Mouse (Mus musculus) forelimb bud, embryonic 11.5 days (tissue): ENCODE data around the gene Il17re.

Source experiments
- DNase-seq: peaks from one replicate; pipeline ENCODE4 v3.0.0-alpha.2; 2012; ENCODE audit warnings: low read depth, low spot score

The Il17re gene

GRCm38 (mm10) chr6:113443091-113443490 is 15.2 kb upstream of the Il17re start:
- no peak for DNase-seq

- no peak for DNase-seq
Measured at GRCm38 (mm10) chr6:113444207-113444965, 13.9 kb upstream of the Il17re start.

GRCm38 (mm10) chr6:113447639-113448038 is 10.6 kb upstream of the Il17re start:
- DNase-seq: no peak

GRCm38 (mm10) chr6:113451839-113452238 is 6.4 kb upstream of the Il17re start:
- no peak for DNase-seq

- DNase-seq: no peak
Measured at GRCm38 (mm10) chr6:113455007-113455406, 3.3 kb upstream of the Il17re start.

GRCm38 (mm10) chr6:113458635-113459034 is 351 bp downstream of the Il17re start:
- no peak for DNase-seq

GRCm38 (mm10) chr6:113464040-113464439 is 5.8 kb downstream of the Il17re start:
- no peak for DNase-seq

- no peak for DNase-seq
Measured at GRCm38 (mm10) chr6:113465602-113466001, 7.3 kb downstream of the Il17re start.

- DNase-seq: no peak
Measured at GRCm38 (mm10) chr6:113468512-113468911, 10.2 kb downstream of the Il17re start.

GRCm38 (mm10) chr6:113469021-113469420 is 10.7 kb downstream of the Il17re start:
- DNase-seq: peak; percentile 78

- peak; percentile 74 for DNase-seq
Measured at GRCm38 (mm10) chr6:113469432-113469831, 11.1 kb downstream of the Il17re start.

GRCm38 (mm10) chr6:113471297-113471936 is 13.1 kb downstream of the Il17re start, which contains the start of gene Il17rc:
TSS of gene Il17rc (plus strand) at chr6:113471427.
- DNase-seq: no peak

GRCm38 (mm10) chr6:113472061-113472460 is 13.8 kb downstream of the Il17re start:
- DNase-seq: no peak

- DNase-seq: no peak
Measured at GRCm38 (mm10) chr6:113473246-113473645, 15.0 kb downstream of the Il17re start.

- DNase-seq: no peak
Measured at GRCm38 (mm10) chr6:113473715-113474114, 15.4 kb downstream of the Il17re start.

GRCm38 (mm10) chr6:113477353-113477752 is 19.1 kb downstream of the Il17re start:
- no peak for DNase-seq

GRCm38 (mm10) chr6:113478906-113479305 is 20.6 kb downstream of the Il17re start:
- DNase-seq: no peak

GRCm38 (mm10) chr6:113480555-113481373 is 22.5 kb downstream of the Il17re start:
- no peak for DNase-seq

- no peak for DNase-seq
Measured at GRCm38 (mm10) chr6:113482477-113483099, 24.3 kb downstream of the Il17re start.

- peak; percentile 89 for DNase-seq
Measured at GRCm38 (mm10) chr6:113483100-113483615, 24.9 kb downstream of the Il17re start, which contains the start of gene Creld1. TSS of gene Creld1 (plus strand) at chr6:113483297.

- DNase-seq: no peak
Measured at GRCm38 (mm10) chr6:113483729-113484128, 25.4 kb downstream of the Il17re start.
